Mouse (Mus musculus): ENCODE data around the gene Vars2.

DNA sequence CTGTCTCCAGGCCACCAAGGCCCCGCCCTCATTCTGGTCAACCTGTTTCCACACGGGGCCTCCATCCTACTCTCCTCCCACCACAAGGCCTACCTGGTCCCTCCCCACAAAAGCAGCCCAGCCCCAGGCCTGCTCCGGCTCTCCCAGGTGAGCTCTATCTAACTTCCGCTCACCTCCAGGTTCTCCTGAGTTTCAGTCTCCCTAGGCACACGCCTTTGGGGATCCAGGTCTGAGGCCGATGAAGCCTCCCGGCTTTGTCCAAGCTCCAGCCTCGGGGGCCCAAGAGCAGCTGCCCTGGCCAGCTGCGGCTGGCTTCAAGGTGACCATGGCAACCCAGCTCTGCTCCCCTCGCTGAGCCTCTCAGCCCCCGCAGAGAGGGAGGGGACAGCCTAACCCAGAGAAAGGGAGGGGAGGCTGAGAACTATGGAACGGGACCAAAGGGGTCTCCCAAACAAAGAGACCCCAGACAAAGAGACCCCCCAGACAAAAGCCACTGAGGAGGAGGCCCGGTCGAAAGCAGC, 36.4 kb upstream of the Vars2 start:
- TF ChIP-seq HCFC1 (IDR thresholded peaks at IDR 0.05; ENCODE audit: low read depth, low read length) (no peak), SIN3A (IDR thresholded peaks at IDR 0.05; ENCODE audit: low read length) (no peak), CHD2 (IDR thresholded peaks at IDR 0.05; ENCODE audit: low read length) (no peak), CTCF (IDR thresholded peaks at IDR 0.05 in 2 of 3, conservative IDR thresholded peaks at IDR 0.05 in 1 of 3; ENCODE audit: control insufficient read depth in 1 of 3, insufficient read depth in 1 of 3, low read depth in 2 of 3, low read length in 3 of 3, poor library complexity in 1 of 3, severe bottlenecking in 1 of 3) (no peak), GATA1 (IDR thresholded peaks at IDR 0.05; ENCODE audit: low read depth, low read length) (no peak)

Data from MEL (cell line).